Mouse (Mus musculus) liver, adult 2 months (tissue): ENCODE data around the gene Ano2.

Experiments used
- CTCF ChIP-seq: fragments of 200-500 bp; IDR thresholded peaks from 2 replicates; pipeline ENCODE4 v1.5.1; 2011; ENCODE audit warnings: low read depth, low read length, control low read depth
- POLR2A ChIP-seq: fragments of 200-500 bp; IDR thresholded peaks from 2 replicates; pipeline ENCODE4 v1.6.1; 2011; ENCODE audit warnings: low read length, control low read depth; ENCODE audit not compliant: insufficient read depth; ENCODE audit errors: extremely low read depth

- no peak for TF ChIP-seq CTCF
- TF ChIP-seq POLR2A = no peak
These were observed 38.9 kb upstream of the Ano2 start for GRCm38 (mm10) chr6:125651335-125651734.
